Mouse (Mus musculus): ENCODE measurements around the gene Lrrc71. TPM values are rescaled to one million over a fixed set of nuclear protein-coding genes. Genes with fewer than 3 reads are reported as not detected.

Gene Lrrc71
- polyA plus RNA-seq, 1 experiment = 0.01 TPM

- Histone ChIP-seq H3K4me2 (ENCODE audit: low read depth) (no peak overlapping the region), H3K79me2 (ENCODE audit: control insufficient read depth, insufficient read depth) (no peaks in the 10 kb centered on the region), H3ac (ENCODE audit: control insufficient read depth, insufficient read length) (no peak overlapping the region), H3K4me3 (no peak overlapping the region), H3K36me3 (ENCODE audit: control insufficient read depth, insufficient read depth) (no peaks in the 10 kb centered on the region), H3K27me3 (ENCODE audit: control insufficient read depth, insufficient read depth, insufficient read length) (no peaks in the 10 kb centered on the region)
- TF ChIP-seq REST (IDR thresholded peaks at IDR 0.05; ENCODE audit: insufficient read depth, insufficient read length) = no peak
Measured at GRCm38 (mm10) chr3:87745036-87745659, 3.3 kb downstream of the Lrrc71 start.

DNA sequence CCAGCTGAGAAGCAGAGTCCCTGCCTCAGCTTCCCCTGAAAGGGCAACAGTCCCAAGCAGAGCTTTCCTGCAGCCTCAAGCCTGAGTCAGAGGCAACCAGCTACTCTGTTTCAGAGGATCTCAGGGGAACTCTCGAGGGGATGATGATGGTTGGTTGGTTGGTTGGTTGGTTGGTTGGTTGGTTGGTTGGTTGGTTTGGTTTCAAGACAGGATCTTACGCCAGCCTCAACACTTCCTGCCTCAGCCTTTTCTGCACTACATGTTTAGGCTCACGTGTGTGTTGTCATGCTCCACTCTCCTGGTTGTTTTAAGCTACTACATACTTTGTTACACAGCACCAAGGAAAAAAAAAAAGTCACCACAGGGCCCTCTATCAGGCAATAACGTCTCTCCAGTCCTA is 4.5 kb downstream of the Lrrc71 start:
- Histone ChIP-seq H3ac (ENCODE audit: control insufficient read depth, insufficient read length) (no peak overlapping the region), H3K27me3 (ENCODE audit: control insufficient read depth, insufficient read depth, insufficient read length) (no peaks in the 10 kb centered on the region), H3K79me2 (ENCODE audit: control insufficient read depth, insufficient read depth) (no peaks in the 10 kb centered on the region), H3K36me3 (ENCODE audit: control insufficient read depth, insufficient read depth) (no peaks in the 10 kb centered on the region), H3K4me2 (ENCODE audit: low read depth) (no peak overlapping the region), H3K4me3 (no peak overlapping the region)
- TF ChIP-seq SRF (IDR thresholded peaks at IDR 0.05; ENCODE audit: control insufficient read depth, insufficient read length, low read depth) (no peak), MYOD1 (IDR thresholded peaks at IDR 0.05; ENCODE audit: control insufficient read depth in 1 of 3, insufficient read length in 2 of 3, low read depth in 2 of 3) (no peak), MYOG (IDR thresholded peaks at IDR 0.05; ENCODE audit: control insufficient read depth in 1 of 3, insufficient read depth in 1 of 3, insufficient read length in 2 of 3, low read depth in 2 of 3) (no peak), USF1 (IDR thresholded peaks at IDR 0.05; ENCODE audit: low read depth) (no peak), MAX (IDR thresholded peaks at IDR 0.05; ENCODE audit: low read depth) (no peak), REST (IDR thresholded peaks at IDR 0.05; ENCODE audit: insufficient read depth, insufficient read length) (no peak), TCF12 (IDR thresholded peaks at IDR 0.05; ENCODE audit: insufficient read depth, poor library complexity, severe bottlenecking) (no peak), POLR2AphosphoS2 (IDR thresholded peaks at IDR 0.05; ENCODE audit: insufficient read length, low read depth) (no peak), POLR2A (IDR thresholded peaks at IDR 0.05; ENCODE audit: insufficient read length, low read depth) (no peak), CEBPB (IDR thresholded peaks at IDR 0.05; ENCODE audit: insufficient read depth, poor library complexity, severe bottlenecking) (no peak), E2F4 (IDR thresholded peaks at IDR 0.05; ENCODE audit: insufficient read depth) (no peak), TCF3 (IDR thresholded peaks at IDR 0.05; ENCODE audit: insufficient read length, low read depth) (no peak)

GRCm38 (mm10) chr3:87742735-87743134 is 5.7 kb downstream of the Lrrc71 start:
- TF ChIP-seq TCF3 (IDR thresholded peaks at IDR 0.05; ENCODE audit: insufficient read length, low read depth) (no peak), CEBPB (IDR thresholded peaks at IDR 0.05; ENCODE audit: insufficient read depth, poor library complexity, severe bottlenecking) (no peak), TCF12 (IDR thresholded peaks at IDR 0.05; ENCODE audit: insufficient read depth, poor library complexity, severe bottlenecking) (no peak), POLR2AphosphoS2 (IDR thresholded peaks at IDR 0.05; ENCODE audit: insufficient read length, low read depth) (no peak), POLR2A (IDR thresholded peaks at IDR 0.05; ENCODE audit: insufficient read length, low read depth) (no peak)
- H3K4me2 ChIP-seq (ENCODE audit: low read depth) = no peak overlapping the region
- no peaks in the 10 kb centered on the region for H3K79me2 ChIP-seq (ENCODE audit: control insufficient read depth, insufficient read depth)
- H3K27me3 ChIP-seq (ENCODE audit: control insufficient read depth, insufficient read depth, insufficient read length) = no peaks in the 10 kb centered on the region
- no peak overlapping the region for H3K4me3 ChIP-seq
- no peak overlapping the region for H3ac ChIP-seq (ENCODE audit: control insufficient read depth, insufficient read length)
- no peaks in the 10 kb centered on the region for H3K36me3 ChIP-seq (ENCODE audit: control insufficient read depth, insufficient read depth)

DNA sequence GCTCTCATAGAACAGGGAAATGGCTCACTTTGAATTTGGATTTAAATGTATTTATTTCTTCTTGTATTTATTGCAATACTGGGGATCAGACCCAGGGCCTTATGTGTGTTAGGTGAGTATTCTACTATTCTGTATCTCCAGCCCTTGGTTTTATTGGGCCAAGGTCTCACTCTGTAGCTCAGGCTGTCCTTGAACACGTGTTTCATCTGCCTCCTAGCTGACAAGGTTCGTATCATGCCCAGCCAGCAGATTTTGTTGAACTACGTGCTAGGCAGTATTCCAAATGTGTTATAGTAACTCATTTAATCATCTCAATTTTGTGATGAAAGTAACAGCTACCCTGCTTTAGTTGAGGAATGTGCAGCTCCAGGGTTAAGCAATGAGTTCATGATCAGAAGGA is 6.4 kb downstream of the Lrrc71 start:
- no peak overlapping the region for H3K4me3 ChIP-seq
- no peak overlapping the region for H3ac ChIP-seq (ENCODE audit: control insufficient read depth, insufficient read length)
- H3K27me3 ChIP-seq (ENCODE audit: control insufficient read depth, insufficient read depth, insufficient read length) = no peaks in the 10 kb centered on the region
- H3K79me2 ChIP-seq (ENCODE audit: control insufficient read depth, insufficient read depth) = no peaks in the 10 kb centered on the region
- no peak for TF ChIP-seq E2F4 (IDR thresholded peaks at IDR 0.05; ENCODE audit: insufficient read depth)
- no peak for TF ChIP-seq TCF3 (IDR thresholded peaks at IDR 0.05; ENCODE audit: insufficient read length, low read depth)
- TF ChIP-seq SRF (IDR thresholded peaks at IDR 0.05; ENCODE audit: control insufficient read depth, insufficient read length, low read depth) = no peak
- no peak for TF ChIP-seq CEBPB (IDR thresholded peaks at IDR 0.05; ENCODE audit: insufficient read depth, poor library complexity, severe bottlenecking)
- TF ChIP-seq POLR2AphosphoS2 (IDR thresholded peaks at IDR 0.05; ENCODE audit: insufficient read length, low read depth) = no peak
- no peak for TF ChIP-seq MYOD1 (IDR thresholded peaks at IDR 0.05; ENCODE audit: control insufficient read depth in 1 of 3, insufficient read length in 2 of 3, low read depth in 2 of 3)
- no peak for TF ChIP-seq USF1 (IDR thresholded peaks at IDR 0.05; ENCODE audit: low read depth)
- no peak for TF ChIP-seq REST (IDR thresholded peaks at IDR 0.05; ENCODE audit: insufficient read depth, insufficient read length)
- no peak for TF ChIP-seq MAX (IDR thresholded peaks at IDR 0.05; ENCODE audit: low read depth)
- TF ChIP-seq MYOG (IDR thresholded peaks at IDR 0.05; ENCODE audit: control insufficient read depth in 1 of 3, insufficient read depth in 1 of 3, insufficient read length in 2 of 3, low read depth in 2 of 3) = no peak
- no peak for TF ChIP-seq TCF12 (IDR thresholded peaks at IDR 0.05; ENCODE audit: insufficient read depth, poor library complexity, severe bottlenecking)
- no peak for TF ChIP-seq POLR2A (IDR thresholded peaks at IDR 0.05; ENCODE audit: insufficient read length, low read depth)
- no peak overlapping the region for H3K4me2 ChIP-seq (ENCODE audit: low read depth)
- H3K36me3 ChIP-seq (ENCODE audit: control insufficient read depth, insufficient read depth) = no peaks in the 10 kb centered on the region

- no peak overlapping the region for H3ac ChIP-seq (ENCODE audit: control insufficient read depth, insufficient read length)
- H3K27me3 ChIP-seq (ENCODE audit: control insufficient read depth, insufficient read depth, insufficient read length) = no peaks in the 10 kb centered on the region
- H3K4me2 ChIP-seq (ENCODE audit: low read depth) = no peak overlapping the region
- TF ChIP-seq POLR2A (IDR thresholded peaks at IDR 0.05; ENCODE audit: insufficient read length, low read depth) (no peak), REST (IDR thresholded peaks at IDR 0.05; ENCODE audit: insufficient read depth, insufficient read length) (no peak), TCF12 (IDR thresholded peaks at IDR 0.05; ENCODE audit: insufficient read depth, poor library complexity, severe bottlenecking) (no peak), TCF3 (IDR thresholded peaks at IDR 0.05; ENCODE audit: insufficient read length, low read depth) (no peak)
- no peaks in the 10 kb centered on the region for H3K79me2 ChIP-seq (ENCODE audit: control insufficient read depth, insufficient read depth)
- no peak overlapping the region for H3K4me3 ChIP-seq
- H3K36me3 ChIP-seq (ENCODE audit: control insufficient read depth, insufficient read depth) = no peaks in the 10 kb centered on the region
Measured at GRCm38 (mm10) chr3:87738906-87739305, 9.5 kb downstream of the Lrrc71 start.
